Mouse (Mus musculus): ENCODE results near the gene Coasy.

DNA sequence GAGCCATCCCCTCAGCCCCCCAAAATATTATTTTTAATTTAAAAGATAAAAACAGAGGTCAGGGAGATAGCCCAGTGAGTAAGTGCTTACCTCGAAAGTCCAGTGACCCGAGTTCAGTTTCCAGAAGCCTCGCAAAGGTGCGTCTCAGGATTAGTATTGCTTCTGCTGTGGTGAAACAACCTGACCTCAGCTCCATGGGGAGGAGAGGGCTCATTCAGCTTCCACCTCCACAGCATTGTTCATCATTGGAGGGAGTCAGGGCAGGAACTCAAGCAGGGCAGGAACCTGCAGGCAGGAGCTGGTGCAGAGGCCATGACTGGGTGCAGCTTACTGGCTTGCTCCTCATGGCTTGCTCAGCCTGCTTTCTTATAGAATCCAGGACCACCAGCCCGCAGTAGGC lies 21.3 kb upstream of the Coasy start:
- no peak for TF ChIP-seq CTCF (IDR thresholded peaks at IDR 0.05; ENCODE audit: low read depth, low read length)
- no peak for TF ChIP-seq POLR2A (IDR thresholded peaks at IDR 0.05; ENCODE audit: extremely low read depth, insufficient read depth, low read length)
